Mouse (Mus musculus) heart, adult 10 weeks (tissue): ENCODE results near the gene Atg9a. TPM values are rescaled to one million over a fixed set of nuclear protein-coding genes. Genes with fewer than 3 reads are reported as not detected.

ENCODE experiments used
- polyA plus RNA-seq: library from polyadenylated mRNA; stranded (reverse); fragments of 350-450 nt; fragmentation: Illumina TruSeq; extraction: RNeasy Lipid Tissue Mini Kit (QIAGEN cat#74804); gene quantifications from one replicate; pipeline ENCODE4 v1.2.3, GENCODE M21; 2014; ENCODE audit warnings: low read depth, low replicate concordance

The Atg9a gene
- polyA plus RNA-seq, result 60.8 TPM

DNA sequence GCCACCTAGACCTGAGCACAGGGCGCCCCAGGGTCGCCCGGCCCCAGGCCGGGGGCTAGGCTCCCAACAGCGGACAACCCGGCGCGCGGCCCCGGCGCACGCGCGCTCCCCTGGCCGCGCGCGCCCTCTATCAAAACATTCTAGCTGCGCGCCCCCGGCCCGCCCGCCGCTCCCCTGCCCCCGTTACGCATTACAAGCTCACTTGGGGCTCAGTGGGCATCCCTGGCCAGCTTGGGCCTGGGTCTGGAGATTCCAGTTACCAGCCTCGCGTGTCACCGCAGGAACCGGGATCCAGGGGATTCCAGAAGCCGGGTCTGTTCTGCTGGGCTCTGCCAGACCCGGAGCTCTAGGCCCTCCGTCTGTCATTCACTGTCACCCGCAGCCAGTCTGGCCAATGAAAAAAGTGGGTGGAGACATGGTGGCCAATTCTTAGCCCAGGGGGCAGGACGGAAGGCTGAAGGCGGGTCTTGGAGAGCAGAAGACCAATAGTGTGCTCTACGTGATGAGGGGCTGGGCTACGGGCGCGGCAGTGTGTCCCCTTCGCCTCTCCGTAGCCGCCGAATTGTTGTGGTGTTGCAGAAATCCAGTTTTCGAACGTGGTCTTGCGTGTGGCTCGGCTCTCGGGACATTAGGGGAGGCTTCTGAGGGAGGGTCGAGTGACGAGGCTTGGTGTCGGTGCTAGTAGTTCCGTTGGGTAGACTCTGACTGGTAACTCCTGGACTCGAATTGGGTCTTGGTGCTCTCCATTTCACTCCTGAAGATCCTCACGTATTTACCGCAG lies at the start of gene Atg9a, which contains the start of gene Ankzf1:
Atg9a (minus strand) TSS at position 575 of the 781 bp plus-strand sequence.
Ankzf1 (plus strand) TSS at position 530 of the 781 bp plus-strand sequence.

DNA sequence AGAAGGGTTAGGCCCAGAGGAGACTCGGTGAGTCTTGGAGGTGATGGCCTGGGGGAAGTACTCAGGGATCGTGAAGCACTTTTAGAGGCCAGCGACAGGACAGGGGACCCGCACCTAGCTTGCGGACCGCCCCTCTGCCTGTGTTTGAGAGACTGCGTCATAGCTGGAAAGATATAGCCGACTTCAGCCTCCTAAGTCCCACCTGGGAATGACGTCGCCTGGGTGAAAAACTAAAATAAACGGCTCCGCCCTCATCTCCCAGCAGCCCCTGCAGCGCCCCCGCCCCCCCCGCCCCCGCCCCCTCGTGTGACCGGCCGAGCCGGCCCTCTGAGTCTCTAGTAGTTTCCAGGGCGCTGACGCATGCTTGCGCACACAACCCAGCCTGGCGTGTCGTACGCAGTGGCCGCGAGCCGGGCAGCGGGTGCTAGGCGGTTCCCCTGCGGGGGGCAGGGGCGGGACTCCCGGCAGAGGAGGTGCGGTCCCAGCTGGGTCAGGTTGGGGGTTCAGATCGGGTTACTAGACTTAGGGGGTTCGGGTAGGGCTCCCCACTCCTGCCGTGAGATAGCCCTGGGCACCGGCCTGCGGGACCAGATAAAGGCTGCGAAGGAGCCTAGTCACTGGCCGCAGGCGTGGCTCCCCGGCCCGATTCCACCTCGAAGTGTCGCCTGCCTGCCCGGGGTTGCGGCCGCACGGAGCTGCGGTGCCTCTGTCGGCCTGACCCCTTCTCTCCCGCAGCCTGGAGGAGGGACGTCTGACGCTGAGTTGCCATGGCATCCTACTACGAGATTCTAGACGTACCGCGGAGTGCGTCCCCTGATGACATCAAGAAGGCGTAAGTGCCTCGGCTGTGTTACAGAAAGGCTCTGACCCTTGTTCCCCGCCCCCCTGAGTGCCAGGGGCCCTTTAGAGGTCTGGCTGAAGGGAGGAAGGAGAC lies 44.4 kb upstream of the Atg9a start, which contains the start of gene Dnajb2:
Dnajb2 (plus strand) TSS at position 290 of the 934 bp plus-strand sequence.

DNA sequence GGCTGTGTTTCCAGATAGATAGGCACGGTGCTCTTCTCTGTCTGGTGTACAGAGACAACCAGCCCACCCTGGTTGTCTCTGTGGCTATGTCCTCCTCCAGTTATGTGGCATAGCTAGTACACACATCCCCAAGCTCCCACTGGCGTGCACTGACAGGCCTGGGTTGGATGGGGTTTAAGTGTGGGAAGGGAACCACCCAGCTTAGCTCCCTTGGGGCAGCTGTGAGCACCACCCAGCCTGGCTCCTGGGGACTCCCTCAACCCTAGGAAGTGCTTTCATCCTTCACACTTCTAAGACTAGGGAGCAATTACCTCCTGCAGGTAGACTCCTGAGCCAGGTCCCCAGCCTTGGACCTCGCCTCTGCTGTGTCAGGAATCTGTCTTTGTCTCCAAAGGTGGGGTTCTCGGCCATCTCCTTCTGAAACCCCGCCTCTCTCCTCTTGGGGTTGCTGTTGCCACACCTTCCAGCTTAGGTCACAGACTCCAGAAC lies 39.7 kb upstream of the Atg9a start, which contains the start of gene A630095N17Rik:
A630095N17Rik (minus strand) TSS at position 439 of the 489 bp plus-strand sequence.

GRCm38 (mm10) chr1:75219531-75219930 lies 27.5 kb upstream of the Atg9a start, which contains the start of gene Tuba4a:
Gene Tuba4a, minus strand, starts transcription at chr1:75219865.

GRCm38 (mm10) chr1:75210136-75211087 lies 18.4 kb upstream of the Atg9a start, which contains the start of the genes Glb1l and Stk16:
Gene Glb1l, minus strand, starts transcription at chr1:75210813.
Gene Stk16, plus strand, starts transcription at chr1:75210838.

DNA sequence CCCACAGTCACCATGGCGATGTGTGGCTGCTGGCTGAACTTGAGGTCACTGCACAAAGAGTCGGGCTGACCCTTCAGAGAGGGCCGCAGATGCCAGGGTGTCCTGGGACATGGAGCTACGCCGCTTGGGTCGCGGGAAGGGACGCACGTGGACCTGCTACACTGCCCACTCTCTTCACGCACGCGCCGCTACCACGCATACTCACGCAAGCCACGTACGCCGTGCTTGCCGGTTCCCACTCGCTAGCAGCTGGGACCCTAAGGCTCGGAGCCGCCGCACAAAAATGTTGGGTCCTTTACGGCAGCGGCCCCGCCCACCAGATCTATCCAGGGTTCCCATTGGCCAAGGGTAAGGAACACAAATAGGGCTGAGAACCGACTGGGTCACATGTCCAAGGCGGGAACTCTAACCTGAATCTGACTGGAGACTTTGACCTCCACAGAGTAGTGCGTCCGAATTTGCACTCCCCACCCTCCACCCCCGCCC lies 11.8 kb downstream of the Atg9a start, which contains the start of gene Abcb6:
Abcb6 (minus strand) TSS at position 288 of the 486 bp plus-strand sequence.

GRCm38 (mm10) chr1:75168472-75169464 lies 23.2 kb downstream of the Atg9a start, which contains the start of gene Zfand2b:
Gene Zfand2b, plus strand, starts transcription at chr1:75168646.

GRCm38 (mm10) chr1:75142301-75143261 lies 49.4 kb downstream of the Atg9a start, which contains the start of the genes Cnppd1 and Retreg2:
Gene Cnppd1, minus strand, starts transcription at chr1:75142711.
Gene Retreg2, plus strand, starts transcription at chr1:75142778.

DNA sequence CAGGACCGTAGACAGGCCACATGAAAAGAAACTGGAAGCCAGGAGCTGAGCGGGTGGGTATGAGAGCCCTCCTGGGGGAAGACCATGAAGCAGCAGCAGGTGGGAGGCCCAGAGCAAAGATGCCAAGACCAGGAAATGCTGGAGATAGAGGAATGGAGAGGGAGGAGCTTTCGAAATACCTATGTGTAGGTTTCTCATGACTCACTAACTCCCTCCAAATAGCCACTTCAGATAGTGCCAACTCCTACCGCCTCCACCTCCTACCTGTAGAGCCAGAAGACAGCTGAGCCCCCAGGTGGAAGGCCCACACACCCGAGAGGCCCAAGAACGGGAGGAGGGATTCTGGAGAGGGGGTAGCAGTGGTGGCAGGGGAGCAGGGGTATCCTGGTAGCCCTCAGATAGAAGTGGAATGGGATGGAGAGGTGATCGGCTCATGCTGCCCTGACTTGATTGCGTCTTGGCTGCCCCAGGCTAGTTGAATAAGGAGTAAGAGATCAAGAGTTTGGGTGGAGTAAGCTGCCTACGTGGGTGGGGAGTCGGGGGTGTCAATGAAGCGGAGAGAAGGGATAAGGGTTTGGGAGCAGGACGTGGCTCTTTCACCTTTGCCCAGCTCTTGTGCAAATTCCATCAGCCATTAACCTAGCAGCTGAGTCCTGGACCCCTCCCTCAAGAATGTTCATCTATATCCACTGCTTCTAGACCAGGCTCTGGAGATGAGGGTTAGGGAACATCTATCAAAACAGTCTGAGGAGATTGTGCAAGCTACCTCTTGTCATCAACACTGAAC lies 58.4 kb downstream of the Atg9a start, which contains the start of gene Slc23a3:
Slc23a3 (minus strand) TSS at position 470 of the 787 bp plus-strand sequence.

Other genes starting within 250 kb of the Atg9a start
- not detected for gene Ihh, start 240.5 kb downstream of the Atg9a start, polyA plus RNA-seq
- 6.0 TPM for gene Nhej1, start 67.0 kb downstream of the Atg9a start, polyA plus RNA-seq
- 0.92 TPM for gene Slc23a3, start 58.3 kb downstream of the Atg9a start, polyA plus RNA-seq
- gene Cnppd1, start 49.5 kb downstream of the Atg9a start, polyA plus RNA-seq, result 31.4 TPM
- 22.9 TPM for gene Retreg2, start 49.4 kb downstream of the Atg9a start, polyA plus RNA-seq
- gene Zfand2b, start 23.6 kb downstream of the Atg9a start, polyA plus RNA-seq, result 18.5 TPM
- 19.1 TPM for gene Abcb6, start 11.8 kb downstream of the Atg9a start, polyA plus RNA-seq
- 18.6 TPM for gene Ankzf1, start within 50 bp of the Atg9a start, polyA plus RNA-seq
- gene Glb1l, start 18.6 kb upstream of the Atg9a start, polyA plus RNA-seq, result 3.8 TPM
- 57.6 TPM for gene Stk16, start 18.6 kb upstream of the Atg9a start, polyA plus RNA-seq
- gene Tuba4a, start 27.7 kb upstream of the Atg9a start, polyA plus RNA-seq, result 524 TPM
- gene A630095N17Rik, start 39.9 kb upstream of the Atg9a start, polyA plus RNA-seq, result not detected
- 138 TPM for gene Dnajb2, start 44.2 kb upstream of the Atg9a start, polyA plus RNA-seq
- gene Ptprn, start 72.3 kb upstream of the Atg9a start, polyA plus RNA-seq, result 1.8 TPM
- not detected for gene Resp18, start 86.2 kb upstream of the Atg9a start, polyA plus RNA-seq
- gene Dnpep, start 125.8 kb upstream of the Atg9a start, polyA plus RNA-seq, result 85.9 TPM
- 1,259 TPM for gene Des, start 168.1 kb upstream of the Atg9a start, polyA plus RNA-seq
- gene Speg, start 183.1 kb upstream of the Atg9a start, polyA plus RNA-seq, result 125 TPM
- 62.0 TPM for gene Gmppa, start 243.7 kb upstream of the Atg9a start, polyA plus RNA-seq